Mouse (Mus musculus): ENCODE measurements around the gene Kcnn4.

DNA sequence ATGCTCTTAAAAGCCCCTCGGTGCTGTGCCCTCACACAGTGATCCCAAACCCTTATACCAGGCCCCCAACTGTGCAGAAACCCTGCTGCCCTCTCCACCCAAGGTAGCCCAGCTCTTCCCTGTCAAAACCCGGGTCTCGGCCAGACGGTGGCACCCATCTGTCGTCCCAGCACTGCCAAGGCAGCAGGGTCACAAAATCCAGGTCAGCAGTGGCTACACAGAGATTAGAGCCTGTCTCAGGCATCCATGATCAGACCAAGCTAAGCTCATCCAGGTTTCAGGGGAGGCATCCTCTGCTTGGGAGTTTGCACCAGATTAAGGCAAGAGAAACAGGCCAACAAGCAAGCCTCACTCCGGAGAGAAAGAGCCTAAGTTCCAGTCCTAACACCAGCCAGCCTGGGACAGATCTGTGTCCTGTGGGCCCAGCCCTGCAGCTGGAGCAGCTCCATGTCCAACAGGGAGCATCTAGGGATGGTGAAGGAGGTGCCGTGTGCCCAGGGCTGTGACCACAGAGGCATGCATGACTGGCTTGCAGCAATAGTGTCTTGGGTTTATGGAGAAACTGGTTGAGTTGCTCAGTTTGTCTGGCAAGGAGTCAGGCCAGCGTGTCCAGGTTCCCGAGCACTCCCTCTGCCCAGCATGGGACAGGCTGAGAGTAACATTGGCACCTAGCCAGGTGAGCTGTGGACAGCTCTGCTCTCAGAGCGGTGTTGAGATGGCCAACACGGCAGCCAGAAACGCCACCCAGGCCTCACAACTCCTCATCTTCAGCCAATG lies 54.1 kb downstream of the Kcnn4 start:
- TF ChIP-seq CTCF (IDR thresholded peaks at IDR 0.05; ENCODE audit: low read depth) (no peak), EP300 (IDR thresholded peaks at IDR 0.05; ENCODE audit: low read depth) (no peak)

Data from liver, embryonic 14.5 days (tissue).